Mouse (Mus musculus) liver, embryonic 16.5 days (tissue): Measurements from ENCODE around the gene Smg6. TPM values are rescaled to one million over a fixed set of nuclear protein-coding genes. Genes with fewer than 3 reads are reported as not detected.

ENCODE experiments used
- ATAC-seq: fragments of 200-750 bp; cut with Nextera tagmentation; 2 replicates; pipeline ENCODE4 v1.8.0; 2017; ENCODE audit warnings: low read depth, mild to moderate bottlenecking, moderate number of reproducible peaks, moderate library complexity
- H3K27ac ChIP-seq: fragments of 300-500 bp; sonication (generic); 2 replicates; pipeline ENCODE4 v1.5.1; 2014; ENCODE audit warnings: mild to moderate bottlenecking, low read length
- H3K27me3 ChIP-seq: fragments of 300-500 bp; sonication (generic); 2 replicates; pipeline ENCODE4 v1.6.1; 2014; ENCODE audit warnings: low read depth, low read length, mixed read lengths; ENCODE audit not compliant: control insufficient read depth, insufficient read depth
- H3K36me3 ChIP-seq: fragments of 300-500 bp; sonication (generic); 2 replicates; pipeline ENCODE4 v1.6.1; 2014; ENCODE audit warnings: mild to moderate bottlenecking; ENCODE audit not compliant: control insufficient read depth, insufficient read depth
- H3K4me1 ChIP-seq: fragments of 300-500 bp; sonication (generic); 2 replicates; pipeline ENCODE4 v1.6.1; 2014; ENCODE audit warnings: low read depth, low read length, mixed read lengths; ENCODE audit not compliant: control insufficient read depth
- H3K4me2 ChIP-seq: fragments of 300-500 bp; sonication (generic); 2 replicates; pipeline ENCODE4 v1.6.1; 2014; ENCODE audit warnings: low read depth, low read length, mixed read lengths
- H3K4me3 ChIP-seq: fragments of 300-500 bp; sonication (generic); 2 replicates; pipeline ENCODE4 v1.5.1; 2014; ENCODE audit warnings: low read depth, mild to moderate bottlenecking, low read length
- H3K9ac ChIP-seq: fragments of 300-500 bp; sonication (generic); 2 replicates; pipeline ENCODE4 v1.6.1; 2014; ENCODE audit warnings: low read depth, low read length
- H3K9me3 ChIP-seq: fragments of 300-500 bp; sonication (generic); replicated peaks from 2 replicates; pipeline ENCODE4 v1.6.1; 2016; ENCODE audit warnings: low read length; ENCODE audit not compliant: control insufficient read depth
- WGBS: fragments of 180-500 bp; shearing (Covaris S2); extraction: QIAGEN DNeasy Blood & Tissue Kit; methylation state at CpG from one replicate; pipeline ENCODE4 v1.1.7; 2014; ENCODE audit not compliant: insufficient replicate concordance; 5-methylcytosine and 5-hydroxymethylcytosine counted together
- polyA plus RNA-seq: library from polyadenylated mRNA; unstranded; fragments of >200 nt; fragmentation: Nextera tagmentation; extraction: Ambion mirVana; gene quantifications from 2 replicates; pipeline ENCODE4 v1.2.1, GENCODE M21; 2015

The Smg6 gene
- polyA plus RNA-seq, 1 experiment from 2014 or later: 5.5 TPM

DNA sequence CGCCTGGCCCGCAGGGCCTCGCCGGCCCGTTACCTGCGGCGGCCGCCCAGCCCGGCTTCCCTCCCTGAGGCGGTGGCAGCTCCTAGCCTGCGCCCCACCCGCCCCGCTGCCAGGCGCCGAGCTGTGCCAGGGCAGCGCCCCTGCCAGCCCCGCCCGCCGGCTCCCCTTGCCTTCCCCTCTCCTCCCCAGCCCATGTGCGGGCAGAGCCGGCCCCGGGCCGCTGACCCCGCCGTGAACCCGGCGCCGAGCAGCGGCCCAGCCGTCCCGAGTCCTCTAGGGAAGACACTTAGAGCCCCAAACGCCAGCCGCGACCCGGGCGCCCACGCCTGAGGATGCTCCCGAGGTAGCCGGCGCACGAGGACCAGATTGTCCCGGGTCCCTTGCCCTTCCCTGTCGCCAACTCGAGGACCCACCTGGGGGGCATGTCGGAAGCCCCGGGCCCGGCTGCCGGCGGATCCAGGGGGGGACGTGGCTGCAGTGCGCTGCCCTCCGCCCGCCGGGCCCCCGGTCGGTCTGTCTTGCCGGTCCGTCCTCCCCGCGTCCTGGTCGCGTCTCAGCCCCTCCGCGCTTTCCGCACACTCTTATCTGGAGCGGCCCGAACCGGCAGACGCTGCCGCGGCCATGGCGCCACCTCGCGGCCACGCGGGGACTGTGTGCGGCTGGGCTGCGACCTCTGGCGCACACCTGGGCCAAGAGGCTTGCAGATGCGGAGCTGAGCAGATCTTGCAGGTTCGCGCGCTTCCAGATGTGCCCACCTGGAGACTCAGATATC lies 243.2 kb downstream of the Smg6 start:
- peaks cover 60% of the 10 kb centered on the region for H3K4me1 ChIP-seq
- H3K36me3 ChIP-seq: no peaks in the 10 kb centered on the region
- under 1% methylated on average over 74 of the region's 83 CpGs for WGBS
- peak; percentile 33; the same call in 1 of the 2 replicates for ATAC-seq
- H3K4me3 ChIP-seq: peak overlapping the region; percentile 60
- H3K27me3 ChIP-seq: peaks cover 95% of the 10 kb centered on the region
- H3K27ac ChIP-seq: peak overlapping the region; percentile 7; the same call in 1 of the 2 replicates
- no peaks in the 10 kb centered on the region for H3K9me3 ChIP-seq
- H3K9ac ChIP-seq: peak overlapping the region; percentile 43; the same call in 1 of the 2 replicates
- peak overlapping the region; percentile 77 for H3K4me2 ChIP-seq

DNA sequence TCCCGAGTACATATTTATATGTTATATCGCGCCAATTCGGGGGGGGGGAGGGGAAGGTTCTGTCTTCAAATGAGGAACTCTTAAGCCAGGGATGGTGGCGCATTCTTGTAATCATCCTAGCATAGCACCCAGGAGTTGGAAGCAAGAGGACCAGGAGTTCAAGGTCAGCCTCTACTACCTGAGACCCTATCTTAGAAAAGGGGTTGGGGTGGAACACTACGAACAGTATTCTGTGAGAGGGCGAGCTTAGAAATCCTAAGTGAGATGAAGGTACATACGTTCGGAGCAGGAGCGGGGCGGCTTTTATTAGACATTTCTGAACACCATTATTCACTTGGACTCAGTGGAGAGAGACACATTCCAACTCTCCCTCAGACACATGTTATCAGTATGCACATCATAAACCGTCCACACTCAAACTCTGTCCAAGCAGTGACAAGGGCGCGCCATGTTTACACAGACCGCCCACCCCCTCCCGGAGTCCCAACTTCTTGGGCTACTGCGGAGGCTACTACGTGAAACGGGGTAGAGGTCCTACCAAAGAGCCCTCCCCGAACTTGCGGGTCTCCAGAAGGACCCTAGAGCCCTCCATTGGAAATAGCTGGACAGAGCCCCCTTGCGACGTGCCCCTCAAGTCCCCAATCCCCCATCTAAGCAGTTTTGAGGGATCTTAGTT lies 243.9 kb downstream of the Smg6 start, which contains the start of gene Hic1:
Gene Hic1, minus strand, starts transcription at position 115 of the 676 bp plus-strand sequence.
- WGBS: 6% methylated on average over 23 of the region's 23 CpGs
- Histone ChIP-seq H3K36me3 (no peaks in the 10 kb centered on the region), H3K27me3 (peaks cover 95% of the 10 kb centered on the region), H3K9ac (peak within 1 kb of the TSS; percentile 43; the same call in 1 of the 2 replicates), H3K27ac (peak within 1 kb of the TSS; percentile 19; the same call in 1 of the 2 replicates), H3K4me1 (peaks cover 63% of the 10 kb centered on the region), H3K4me3 (peak within 1 kb of the TSS; percentile 60), H3K4me2 (peak within 1 kb of the TSS; percentile 77), H3K9me3 (no peaks in the 10 kb centered on the region)
- ATAC-seq: no peak

DNA sequence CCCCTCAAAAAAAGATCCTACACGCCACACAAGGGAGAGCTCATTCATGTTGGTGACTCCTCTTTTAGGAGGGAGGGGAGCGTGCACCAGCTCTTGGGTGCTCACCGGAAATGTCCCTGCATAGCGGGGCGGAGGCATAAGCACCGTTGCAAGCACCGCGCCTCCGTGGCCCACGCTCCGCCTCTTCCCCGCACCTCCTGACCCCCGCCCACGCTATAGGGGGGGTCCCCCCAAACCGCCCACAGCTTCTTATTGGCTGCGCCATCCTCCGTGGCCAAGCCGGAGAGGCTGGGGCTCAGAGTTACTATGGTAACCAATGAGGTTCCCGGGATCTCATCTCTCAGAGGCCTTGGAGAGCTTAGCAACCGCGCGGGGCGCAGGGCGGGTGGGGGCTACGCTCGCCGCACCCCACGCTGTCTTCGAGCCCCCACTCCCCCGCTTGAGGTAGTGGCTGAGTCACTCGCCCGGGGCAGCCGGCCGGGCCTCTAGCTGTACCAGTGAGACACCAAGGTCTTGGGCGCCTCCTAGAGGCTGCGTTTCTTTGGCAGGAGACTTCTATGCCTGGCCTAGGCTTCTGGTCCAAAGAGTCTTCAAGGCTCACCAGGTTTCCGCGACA lies 244.6 kb downstream of the Smg6 start:
- H3K4me2 ChIP-seq: peak overlapping the region; percentile 77
- no peaks in the 10 kb centered on the region for H3K9me3 ChIP-seq
- under 1% methylated on average over 38 of the region's 38 CpGs for WGBS
- H3K36me3 ChIP-seq: no peaks in the 10 kb centered on the region
- peak overlapping the region; percentile 50 for H3K4me3 ChIP-seq
- H3K9ac ChIP-seq: no peak overlapping the region
- H3K27me3 ChIP-seq: peaks cover 90% of the 10 kb centered on the region
- H3K27ac ChIP-seq: no peak overlapping the region
- H3K4me1 ChIP-seq: peaks cover 63% of the 10 kb centered on the region
- ATAC-seq: peak; percentile 19; the same call in 1 of the 2 replicates

DNA sequence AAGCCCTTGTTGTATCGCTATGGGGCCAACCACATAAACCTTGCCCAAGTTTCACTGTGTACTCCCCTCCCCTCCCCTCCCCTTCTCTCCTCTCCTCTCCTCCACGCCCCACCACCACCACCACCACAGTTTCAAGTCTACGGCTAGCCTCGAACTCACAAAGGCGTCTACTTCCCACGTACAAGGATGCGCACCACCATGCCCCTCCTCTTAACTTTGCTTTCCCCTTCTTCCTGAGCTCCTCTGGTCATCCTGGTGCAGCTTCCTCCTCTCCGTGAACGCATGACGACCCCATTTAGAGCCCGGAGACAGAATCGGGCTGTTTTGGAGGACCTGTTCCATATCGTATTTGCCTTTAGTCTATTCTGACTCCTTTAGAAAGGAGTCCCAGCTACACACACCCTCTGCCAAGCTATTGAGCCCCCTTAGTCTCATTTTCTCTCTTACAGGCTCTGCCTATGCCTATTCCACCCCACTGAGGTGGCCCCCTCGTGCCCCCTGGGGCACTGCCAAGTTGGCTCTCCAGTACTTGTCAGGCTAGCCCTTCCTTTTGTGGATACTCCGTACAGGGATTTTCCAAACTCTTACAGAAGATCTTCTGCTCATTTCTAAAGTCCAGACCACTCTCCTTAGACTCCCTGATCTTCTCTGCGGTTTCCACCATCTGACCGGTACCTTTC lies 245.7 kb downstream of the Smg6 start:
- peaks cover 56% of the 10 kb centered on the region for H3K4me1 ChIP-seq
- H3K4me3 ChIP-seq: no peak overlapping the region

DNA sequence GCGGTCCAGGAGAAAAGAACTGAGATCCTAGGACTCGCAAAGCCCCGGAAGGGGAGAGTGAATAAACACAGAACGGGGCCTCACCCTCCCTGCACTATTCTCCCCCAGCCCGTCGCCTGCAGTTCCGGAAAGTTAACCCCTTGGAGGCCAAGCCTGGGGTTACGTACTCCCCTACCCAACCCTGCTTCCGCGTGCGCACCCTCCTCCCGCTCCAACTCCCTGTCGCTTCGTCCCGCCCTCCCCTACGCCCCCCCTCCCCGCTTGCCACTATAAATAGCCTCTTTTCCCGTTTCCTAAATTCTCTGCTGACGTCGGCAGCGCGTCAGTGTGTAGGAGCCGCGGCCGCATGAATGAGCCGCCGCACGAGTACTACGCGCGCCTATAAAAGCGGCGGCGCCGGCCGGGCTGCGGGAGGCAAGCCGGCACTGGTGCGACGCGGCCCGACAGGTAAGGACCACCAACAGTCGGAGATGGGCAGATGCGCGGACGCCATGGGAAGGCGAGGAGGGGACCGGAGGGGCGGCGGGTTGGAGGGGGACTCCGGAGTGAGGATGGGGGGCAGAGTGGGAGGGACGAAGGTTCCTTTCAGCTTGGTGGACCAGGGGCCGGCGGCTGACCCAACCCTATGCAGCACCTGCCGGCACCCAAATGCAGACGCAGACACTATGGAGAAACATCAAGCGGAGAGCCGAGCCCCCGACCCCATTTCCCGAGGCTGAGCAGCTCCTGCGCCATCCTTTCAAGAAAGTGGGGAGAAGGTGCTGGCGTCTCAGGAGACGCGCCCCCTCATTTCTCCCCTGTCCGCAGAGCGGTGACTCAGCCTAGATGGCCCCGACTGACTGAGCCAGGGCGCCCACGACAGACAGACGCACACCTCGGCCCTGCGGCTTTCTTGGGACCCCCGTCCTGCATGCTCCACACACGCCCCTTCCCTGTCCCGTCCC lies 246.8 kb downstream of the Smg6 start:
- H3K9ac ChIP-seq: no peak overlapping the region
- WGBS: under 1% methylated on average over 75 of the region's 75 CpGs
- peaks cover 72% of the 10 kb centered on the region for H3K27me3 ChIP-seq
- no peaks in the 10 kb centered on the region for H3K9me3 ChIP-seq
- H3K4me1 ChIP-seq: peaks cover 47% of the 10 kb centered on the region
- H3K27ac ChIP-seq: no peak overlapping the region
- no peaks in the 10 kb centered on the region for H3K36me3 ChIP-seq
- peak overlapping the region; percentile 91 for H3K4me2 ChIP-seq
- peak overlapping the region; percentile 70 for H3K4me3 ChIP-seq
- no peak for ATAC-seq

More for the DNA sequence above, 245.7 kb downstream of the Smg6 start:
- no peaks in the 10 kb centered on the region for H3K36me3 ChIP-seq
- no peak overlapping the region for H3K9ac ChIP-seq
- no peaks in the 10 kb centered on the region for H3K9me3 ChIP-seq
- H3K27ac ChIP-seq: no peak overlapping the region
- peaks cover 83% of the 10 kb centered on the region for H3K27me3 ChIP-seq
- ATAC-seq: no peak
- 7% methylated on average over 17 of the region's 17 CpGs for WGBS
- H3K4me2 ChIP-seq: no peak overlapping the region

DNA sequence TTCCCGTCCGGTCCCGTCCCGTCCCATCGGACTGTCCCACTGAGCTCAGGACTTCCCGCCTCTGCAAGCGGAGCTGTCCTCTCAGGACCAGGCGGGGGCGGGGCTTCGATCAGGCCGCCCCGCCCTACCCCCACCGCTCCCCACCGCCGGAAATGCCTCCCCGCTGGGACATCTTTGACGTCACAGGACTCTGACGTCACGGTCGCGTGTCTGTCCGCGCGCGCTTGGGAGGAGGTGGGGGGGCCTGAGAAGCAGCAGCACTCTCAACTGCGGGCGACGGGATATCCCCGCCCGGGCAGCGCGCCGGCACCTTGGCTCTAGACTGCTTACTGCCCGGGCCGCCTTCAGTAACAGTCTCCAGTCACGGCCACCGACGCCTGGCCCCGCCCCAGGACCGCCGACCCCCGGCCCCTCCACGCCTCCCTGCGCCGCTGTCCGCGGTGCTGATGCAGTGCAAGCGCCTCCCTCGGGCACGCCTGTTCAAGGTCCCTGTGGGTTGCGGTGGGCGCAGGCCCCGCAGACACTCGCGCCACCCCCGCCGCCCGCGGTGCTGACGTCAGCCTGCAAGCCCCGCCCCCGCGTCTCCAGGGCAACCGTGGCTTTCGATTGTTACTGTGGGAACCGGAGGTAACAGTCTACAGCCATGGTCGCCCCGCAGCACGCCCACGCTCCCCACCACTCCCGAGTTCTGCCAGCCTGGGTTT lies 247.6 kb downstream of the Smg6 start:
- Histone ChIP-seq H3K4me2 (peak overlapping the region; percentile 91), H3K4me3 (peak overlapping the region; percentile 70), H3K36me3 (no peaks in the 10 kb centered on the region), H3K9ac (peak overlapping the region; percentile 31), H3K27me3 (peaks cover 64% of the 10 kb centered on the region), H3K27ac (no peak overlapping the region), H3K9me3 (no peaks in the 10 kb centered on the region), H3K4me1 (peaks cover 48% of the 10 kb centered on the region)
- peak; percentile 62 for ATAC-seq
- under 1% methylated on average over 71 of the region's 71 CpGs for WGBS

DNA sequence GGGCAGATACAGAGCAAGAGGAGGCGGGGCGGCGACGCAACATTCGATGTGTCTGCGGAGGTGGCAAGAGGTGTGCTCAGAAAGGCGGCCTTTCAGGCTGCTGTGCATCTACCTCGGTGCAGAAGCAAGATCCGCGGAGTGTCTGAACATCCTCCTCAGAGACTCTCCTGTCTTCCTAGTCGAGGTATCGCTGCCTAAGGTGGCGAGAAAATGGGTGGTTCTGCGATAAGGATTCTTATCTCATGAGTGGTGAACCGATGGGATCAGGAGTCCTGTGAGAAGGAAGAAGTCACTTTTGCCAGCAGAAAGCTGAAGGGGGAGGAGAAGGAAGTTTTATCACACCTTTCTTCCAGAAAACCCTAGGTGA lies 248.2 kb downstream of the Smg6 start:
- Histone ChIP-seq H3K4me2 (peak overlapping the region; percentile 91), H3K9ac (peak overlapping the region; percentile 31; the same call in 1 of the 2 replicates), H3K36me3 (no peaks in the 10 kb centered on the region), H3K27ac (no peak overlapping the region), H3K9me3 (no peaks in the 10 kb centered on the region), H3K27me3 (peaks cover 58% of the 10 kb centered on the region), H3K4me1 (peaks cover 44% of the 10 kb centered on the region), H3K4me3 (peak overlapping the region; percentile 70)
- 3% methylated on average over 15 of the region's 15 CpGs for WGBS
- no peak for ATAC-seq
